Mouse (Mus musculus): ENCODE measurements around the gene Oma1.

GRCm38 (mm10) chr4:103273021-103273420 lies 40.6 kb upstream of the Oma1 start:
- TF ChIP-seq CTCF (IDR thresholded peaks at IDR 0.05; ENCODE audit: extremely low read depth, insufficient read length, insufficient replicate concordance, low read depth, low read length), result no peak
- TF ChIP-seq POLR2A (IDR thresholded peaks at IDR 0.05; ENCODE audit: low read depth, low read length), result no peak

Data from small intestine, adult 2 months (tissue).